Mouse (Mus musculus) urinary bladder, postnatal 36 days (tissue): Measurements from ENCODE around the gene Psma6.
A peak's percentile ranks its signal among the peaks of the same experiment; 100 is the strongest.
"Not testable (repeated sequence)": the region's sequence is repeated elsewhere in the genome, so short reads cannot be mapped to it uniquely, and the experiment has no call there.

ENCODE experiments used
- DNase-seq, 2 experiments: peaks; one replicate each; pipeline ENCODE4 v3.0.0; 2022; ENCODE audit warnings: low spot score in 2 of 2, mixed read lengths in 1 of 2

Gene Psma6

DNA sequence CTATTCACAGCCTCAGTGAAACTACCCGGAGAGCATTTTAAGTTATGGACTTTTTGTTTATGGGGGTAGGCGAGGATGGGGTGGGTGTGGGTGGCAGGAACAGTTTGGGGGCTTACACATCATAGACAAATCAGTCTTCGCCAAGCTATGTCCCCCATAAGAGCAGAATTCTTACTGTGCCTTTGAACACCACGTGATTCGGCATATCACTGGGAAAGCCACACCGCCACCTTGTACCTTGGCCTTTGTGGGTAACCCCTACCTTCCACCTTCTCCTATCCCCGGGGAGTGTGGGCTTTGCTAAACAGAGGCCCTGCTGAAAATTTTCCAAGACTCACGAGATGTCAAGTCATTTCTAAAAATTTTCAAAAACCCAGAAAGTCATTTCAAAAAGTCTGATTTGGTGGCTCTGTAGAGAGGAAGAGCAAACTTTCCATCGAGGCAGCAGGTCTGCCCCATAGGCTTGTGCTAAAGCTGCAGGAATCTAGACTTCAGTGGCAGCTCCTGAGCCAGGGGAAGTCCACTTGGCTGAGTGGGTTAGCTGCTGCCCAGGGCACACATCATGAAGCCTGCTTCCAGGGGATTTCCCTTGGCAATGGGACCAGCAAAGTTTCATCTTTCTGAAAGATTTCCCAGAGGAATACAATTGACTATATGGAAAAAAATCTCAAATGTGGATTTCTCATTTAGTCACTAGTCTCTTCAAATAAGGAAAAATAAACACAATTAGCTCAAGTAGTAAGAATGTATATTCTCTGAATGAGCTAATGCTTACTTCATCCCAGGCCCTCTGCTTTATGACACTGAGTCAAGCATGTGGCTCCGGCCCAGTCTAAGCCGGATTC, 8.9 kb downstream of the Psma6 start:
- DNase-seq = no peak

DNA sequence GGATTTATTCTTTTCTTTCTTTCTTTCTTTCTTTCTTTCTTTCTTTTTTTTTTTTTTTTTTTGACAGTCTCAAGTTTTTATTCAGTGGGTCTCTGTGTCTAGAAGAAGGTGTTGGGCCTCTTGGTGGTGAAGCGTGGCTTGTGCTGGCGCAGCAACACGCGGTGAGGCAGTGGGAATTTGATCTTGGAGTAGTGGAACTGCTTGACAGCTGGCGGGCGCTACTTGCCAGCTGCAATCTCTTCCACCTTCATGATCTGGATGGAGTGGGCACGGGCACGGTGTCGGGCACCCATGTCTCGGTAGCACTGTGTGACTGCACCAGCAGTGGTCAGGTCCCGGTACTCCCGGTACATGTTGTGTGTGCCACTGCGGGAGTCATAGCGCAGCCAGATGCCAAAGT, 11.6 kb downstream of the Psma6 start:
- DNase-seq = not testable (repeated sequence)

DNA sequence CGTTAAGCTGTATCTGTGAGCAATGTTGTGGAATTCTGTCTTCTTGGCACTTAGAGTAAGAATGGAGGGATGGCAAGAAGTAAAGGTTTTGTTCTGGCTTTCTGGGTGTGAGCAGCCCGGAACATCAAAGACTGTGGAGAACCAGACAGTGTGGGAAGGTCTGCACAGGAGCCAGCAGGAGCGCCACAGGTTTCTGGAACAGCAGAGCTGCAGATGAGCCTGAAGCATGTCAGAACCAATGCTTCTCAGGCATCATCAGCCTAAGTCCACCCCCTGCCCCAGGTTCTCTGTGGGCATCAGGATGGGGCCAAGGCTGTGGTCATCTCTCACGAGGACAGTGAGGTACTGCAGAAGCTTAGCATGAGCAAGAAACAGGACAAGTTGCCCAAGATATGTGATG, 12.5 kb downstream of the Psma6 start:
- no peak for DNase-seq

DNA sequence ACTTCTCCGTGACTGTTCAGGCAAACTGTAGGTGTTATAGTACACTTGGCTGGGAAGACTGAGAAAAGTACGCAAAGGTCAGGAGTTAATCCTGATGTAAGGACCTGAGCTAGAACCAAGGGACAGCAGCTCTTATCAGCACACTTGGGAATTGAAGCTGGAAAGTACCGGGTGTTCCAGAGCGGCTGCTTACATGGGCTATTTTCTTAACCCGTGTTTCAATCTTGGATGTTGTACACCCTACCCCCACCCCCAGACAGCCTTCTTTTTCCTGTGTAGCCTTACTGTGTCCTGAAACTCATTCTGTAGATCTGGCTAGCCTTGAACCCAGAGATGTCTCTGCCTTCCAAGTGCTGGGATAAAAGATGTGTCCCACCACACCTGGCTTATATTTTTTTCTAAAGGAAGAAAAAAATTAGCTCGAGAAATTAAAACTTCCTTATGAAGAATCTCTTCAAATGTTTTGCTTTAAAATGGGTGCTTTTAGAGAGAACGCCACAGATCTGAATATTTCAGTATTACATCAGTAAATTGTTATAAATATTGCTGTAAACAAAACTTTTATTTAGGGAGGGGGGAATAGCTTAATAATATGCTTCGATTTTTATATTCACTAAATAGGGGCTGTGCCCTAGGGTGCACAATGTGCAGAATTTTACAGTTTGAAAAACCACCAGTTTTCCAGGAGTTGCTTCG, 13.7 kb downstream of the Psma6 start:
- DNase-seq = no peak

DNA sequence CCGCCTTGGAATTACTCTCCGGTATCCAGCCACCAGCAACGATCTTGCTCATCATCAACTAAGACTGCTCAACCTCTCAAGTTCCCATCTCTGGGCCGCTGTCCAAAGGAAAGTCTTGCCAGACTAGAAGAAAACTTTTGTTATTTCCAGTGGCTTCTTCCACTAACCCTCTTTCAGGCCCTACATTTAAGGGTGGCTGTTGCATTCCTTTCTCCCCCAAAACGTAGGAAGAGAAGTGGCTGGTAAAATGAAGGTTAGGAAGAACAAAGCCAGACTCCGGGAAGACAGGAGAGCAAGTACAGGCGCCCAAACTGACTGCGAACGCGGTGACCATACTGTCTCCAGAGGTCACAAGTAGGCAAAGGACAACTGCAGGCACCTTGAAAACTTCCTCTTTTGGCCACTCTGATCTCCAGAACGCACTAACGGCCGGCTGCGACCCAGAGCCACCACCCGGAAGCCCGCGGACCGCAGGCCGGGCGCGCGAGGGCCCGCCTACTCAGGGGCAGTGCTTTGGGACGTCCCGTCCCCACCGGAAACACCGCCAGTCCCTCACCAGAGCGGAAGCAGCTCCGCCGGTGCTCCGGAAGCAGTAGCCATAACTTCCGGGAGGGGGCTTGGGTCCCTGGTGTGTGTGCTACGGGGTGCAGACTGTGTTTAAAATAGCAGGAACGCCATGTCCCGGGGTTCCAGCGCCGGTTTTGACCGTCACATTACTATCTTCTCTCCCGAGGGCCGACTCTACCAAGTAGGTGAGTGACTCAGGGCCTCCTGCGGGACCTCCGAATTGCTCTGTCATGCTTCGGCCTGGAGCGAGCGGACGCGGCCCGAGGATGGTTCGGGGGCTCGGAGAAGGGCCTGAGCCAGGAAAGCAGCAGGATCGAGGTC, 14.5 kb downstream of the Psma6 start:
- DNase-seq = peak; percentile 84 to 90

DNA sequence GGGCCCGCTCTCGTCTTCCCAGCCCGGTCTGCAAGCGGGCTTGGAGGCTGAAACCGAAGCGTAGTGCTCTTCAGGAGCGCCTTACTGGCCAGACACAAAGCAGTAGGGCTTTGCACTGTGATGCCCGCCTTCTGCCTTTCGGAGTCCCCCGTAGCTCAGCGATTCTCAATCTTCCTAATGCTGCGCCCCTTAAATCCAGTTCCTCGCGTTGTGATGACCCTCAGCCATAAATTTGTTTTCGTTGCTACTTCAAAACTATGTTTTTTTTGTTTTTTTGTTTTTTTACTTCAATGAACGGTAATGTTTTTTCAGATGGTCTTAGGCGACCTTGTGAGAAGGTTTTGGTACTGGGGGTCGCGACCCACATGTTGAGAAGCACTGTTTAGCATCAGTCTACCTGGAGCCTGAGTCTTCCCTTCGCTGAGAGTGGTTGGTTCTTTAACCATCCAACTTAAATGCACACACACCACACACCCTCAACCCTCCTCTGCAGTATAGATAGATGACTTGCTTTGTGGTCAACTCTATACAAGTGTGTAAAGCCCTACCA, 15.2 kb downstream of the Psma6 start:
- no peak for DNase-seq

DNA sequence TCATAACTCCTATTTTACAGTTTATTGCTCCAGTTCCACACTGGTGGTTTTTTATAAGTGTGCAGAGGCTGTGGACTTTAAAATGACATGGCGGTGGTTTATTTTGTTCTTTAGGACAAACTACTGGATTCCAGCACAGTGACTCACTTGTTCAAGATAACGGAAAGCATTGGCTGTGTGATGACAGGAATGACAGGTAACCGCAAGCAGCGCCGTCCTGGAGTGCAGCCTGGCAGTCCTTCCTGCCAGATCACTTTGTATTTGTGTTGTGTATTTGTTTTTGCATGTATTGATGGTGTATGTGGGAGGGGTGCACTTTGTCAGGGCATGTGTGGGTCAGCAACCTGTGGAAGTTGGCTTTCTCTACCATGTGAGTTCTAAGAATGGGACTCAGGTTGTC, 23.9 kb downstream of the Psma6 start:
- DNase-seq = peak in 1 of 2 experiments; percentile 30

DNA sequence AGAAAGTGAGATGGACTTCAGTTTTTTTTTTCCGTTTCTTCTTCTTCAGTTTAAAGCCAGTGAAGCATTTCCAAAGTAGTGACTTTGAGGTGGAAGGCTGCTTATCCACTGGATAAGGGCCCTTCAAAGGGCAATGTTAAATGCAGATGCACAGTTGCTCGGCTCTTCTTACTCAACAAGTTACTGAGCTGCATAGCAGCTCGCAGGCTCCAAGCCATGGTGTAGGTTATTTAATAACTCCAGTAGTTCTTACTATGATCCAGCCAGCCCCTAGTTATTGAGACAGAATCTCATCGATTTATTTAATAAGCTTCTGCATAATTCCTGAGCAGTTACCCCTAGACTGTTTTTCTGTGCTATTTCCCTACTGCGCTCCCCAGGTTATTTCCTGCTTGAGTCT, 31.2 kb downstream of the Psma6 start:
- no peak for DNase-seq

DNA sequence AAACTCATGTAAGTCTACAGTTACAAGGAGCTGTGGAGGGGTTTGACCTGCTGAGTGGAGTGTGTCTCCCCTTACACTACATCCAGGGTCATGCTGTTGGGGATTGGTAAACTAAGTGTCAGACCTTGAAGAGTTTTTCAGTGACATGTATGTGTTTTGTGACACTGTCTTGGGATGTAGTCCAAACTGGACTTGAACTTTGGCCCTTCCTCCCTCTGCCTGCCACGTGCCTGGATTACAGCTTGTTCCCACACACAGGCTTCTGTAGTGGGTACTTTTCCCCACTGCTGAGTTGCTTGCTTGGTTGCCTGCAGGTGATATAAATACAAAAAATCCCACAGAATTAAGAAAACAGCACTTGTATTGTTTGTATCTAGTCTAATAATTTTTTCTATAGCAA, 31.7 kb downstream of the Psma6 start:
- DNase-seq = no peak

DNA sequence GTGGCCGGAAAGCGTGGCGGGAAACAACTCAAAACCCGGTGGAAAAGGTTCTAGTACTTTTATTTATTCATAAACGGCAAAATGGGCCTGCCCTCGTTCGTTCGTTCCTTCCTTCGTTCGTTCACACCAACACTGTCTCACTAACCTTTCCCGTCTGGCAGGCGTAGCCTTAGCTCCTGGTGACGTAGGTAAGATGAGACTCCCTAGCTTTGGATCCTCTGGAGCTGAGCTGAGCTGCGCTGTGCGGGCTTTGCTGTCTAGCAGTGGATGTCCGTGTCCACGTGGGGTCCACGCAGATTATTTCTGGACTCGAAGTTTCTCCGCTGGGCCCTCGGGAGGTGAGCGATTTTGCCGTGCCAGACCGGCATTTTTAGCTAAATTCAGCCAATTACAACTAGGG, 36.2 kb downstream of the Psma6 start:
- no peak for DNase-seq

DNA sequence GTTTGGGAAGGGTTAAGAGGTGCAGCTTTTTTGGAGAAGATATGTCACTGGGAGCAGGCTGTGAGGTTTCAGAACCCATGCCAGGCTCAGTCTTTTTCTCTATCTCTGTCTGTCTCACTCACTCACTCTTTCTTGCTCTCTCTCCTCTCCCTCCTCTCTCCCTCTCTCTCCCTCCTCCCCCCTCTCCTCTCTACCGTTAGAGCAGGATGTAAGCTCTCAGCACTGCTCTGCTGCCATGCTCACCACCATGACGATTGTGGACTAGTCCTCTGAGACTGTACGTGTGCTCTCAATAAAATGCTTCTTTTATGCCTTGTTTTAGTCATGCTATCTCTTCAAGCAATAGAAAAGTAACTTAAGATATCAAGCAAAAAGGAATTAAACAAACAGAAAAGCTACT, 38.0 kb downstream of the Psma6 start:
- DNase-seq = no peak

DNA sequence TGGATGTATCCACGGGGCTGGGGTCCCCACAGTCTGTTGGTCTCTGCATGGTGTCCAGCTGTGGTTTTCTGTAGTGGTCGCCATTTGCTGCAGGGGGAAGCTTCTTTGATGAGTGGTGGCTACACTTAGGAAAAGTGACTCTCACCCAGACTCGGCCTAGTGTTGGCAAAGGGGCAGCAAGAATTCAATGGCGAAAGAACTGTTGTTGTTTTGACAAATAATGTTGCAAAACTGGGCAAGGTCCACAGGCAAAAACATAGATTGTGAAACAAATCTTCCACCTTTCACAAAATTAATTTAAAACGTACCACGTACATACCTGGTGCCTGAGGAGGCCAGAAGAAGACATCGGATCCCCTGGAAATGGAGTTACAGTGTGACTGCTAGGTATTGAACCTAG, 42.3 kb downstream of the Psma6 start:
- no peak for DNase-seq

DNA sequence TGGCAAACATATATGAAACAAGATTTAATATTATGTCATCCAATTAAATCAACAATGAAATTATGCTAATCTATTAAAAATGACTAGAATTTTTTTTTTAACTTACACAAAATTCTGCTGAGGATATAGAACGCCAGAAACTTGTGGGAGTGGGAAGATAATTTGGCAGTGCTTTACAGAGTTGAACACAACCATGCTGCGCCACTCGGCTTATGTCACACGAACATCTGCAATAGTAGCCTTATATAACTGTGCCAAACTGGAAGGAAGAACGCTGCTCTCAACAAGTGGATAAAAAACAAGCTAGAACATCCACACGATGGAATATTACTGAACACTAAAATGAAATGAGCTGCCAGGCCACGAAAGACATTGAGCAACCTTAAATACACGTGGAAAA, 45.2 kb downstream of the Psma6 start:
- DNase-seq = no peak

DNA sequence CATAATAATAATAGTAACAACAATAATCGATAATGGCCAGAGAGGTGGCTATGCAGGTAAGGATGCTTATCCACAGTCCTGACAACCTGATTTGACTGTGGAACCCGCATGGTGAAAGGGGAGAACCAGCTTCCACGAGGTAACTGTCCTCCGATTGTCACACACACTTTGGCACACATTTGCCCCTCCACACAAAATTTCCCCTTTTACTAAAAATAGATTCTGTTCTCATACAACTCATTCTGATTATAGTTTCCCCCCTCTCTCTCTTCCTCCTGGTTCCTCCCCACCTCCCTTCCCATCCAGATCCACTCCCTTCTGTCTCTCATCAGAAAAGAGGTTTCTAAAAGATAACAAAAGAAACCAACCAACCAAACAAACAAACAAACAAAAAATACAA, 45.9 kb downstream of the Psma6 start:
- DNase-seq = no peak

DNA sequence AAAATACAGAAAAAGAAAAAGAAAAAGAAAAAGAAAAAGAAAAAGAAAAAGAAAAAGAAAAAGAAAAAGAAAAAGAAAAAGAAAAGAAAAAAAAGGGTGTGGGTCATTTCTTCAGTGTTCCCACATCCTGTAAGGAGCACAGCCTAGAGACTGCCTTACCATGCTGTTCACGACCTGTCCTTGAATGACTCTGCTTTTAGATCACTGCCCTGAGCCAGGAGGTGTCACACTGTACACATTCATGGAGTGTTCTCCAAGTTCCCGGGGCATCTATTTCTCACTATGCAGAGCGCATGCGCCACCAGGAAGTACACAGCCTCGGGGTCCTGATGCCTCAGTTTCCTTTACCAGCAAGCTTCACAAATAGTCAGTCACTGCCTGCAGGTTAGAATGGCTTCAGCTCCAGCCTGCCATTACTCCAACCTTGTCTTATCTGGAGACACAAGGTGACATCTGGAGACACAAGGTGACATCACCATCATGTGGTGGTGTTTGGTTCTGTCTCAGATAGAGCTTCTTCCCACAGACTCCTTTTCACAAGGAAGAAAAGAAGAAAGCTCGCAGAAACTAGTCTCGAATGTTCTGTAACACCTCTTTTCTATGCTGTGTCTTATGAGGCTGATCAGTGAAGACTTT, 48.4 kb downstream of the Psma6 start:
- no peak for DNase-seq

DNA sequence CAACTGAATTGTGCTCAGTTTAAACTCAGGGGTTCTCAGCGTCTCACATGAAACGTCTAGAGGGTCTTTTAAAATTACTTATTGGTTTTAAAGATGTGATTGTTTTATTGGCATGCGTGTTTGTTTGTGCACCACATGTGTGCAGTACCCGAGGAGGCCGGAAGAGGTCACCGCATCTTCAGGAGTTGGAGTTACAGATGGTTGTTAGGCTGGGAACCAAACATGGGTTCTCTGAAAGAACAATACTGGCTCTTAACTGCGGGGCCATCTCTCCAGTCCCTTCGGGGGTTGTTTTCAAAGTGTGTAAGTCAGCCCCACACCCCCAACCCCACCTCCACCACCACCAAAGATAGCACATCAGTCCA, 48.9 kb downstream of the Psma6 start:
- DNase-seq = no peak

DNA sequence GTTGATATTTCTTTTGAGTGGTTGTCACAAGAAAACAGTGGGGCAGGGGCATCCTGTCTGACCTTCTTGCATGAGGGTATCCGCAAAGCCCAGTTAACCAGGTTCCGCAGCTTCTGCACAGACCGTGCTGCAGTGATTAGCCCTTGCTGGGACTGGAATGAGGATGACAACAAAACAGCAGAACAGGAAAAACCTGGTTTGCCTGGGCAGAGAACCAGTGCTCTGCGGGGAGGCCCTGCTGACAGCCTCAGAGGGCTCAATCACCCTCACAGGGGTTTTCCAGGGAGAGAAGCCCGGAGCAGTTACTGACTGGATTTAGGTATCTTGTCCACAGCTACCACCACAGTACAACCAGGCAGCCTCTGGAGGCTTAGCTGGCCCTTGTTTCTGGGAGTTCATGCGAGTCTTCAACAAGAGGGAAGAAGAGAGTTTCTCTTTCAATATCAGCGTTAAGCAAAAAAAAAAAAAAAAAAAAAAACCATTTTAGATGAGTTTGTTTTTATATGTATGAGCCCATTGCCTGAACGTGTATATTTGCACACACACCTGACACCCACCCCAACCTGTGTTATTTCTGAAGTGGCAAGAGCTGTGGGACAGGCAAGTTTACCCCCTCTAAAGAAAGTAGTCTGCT, 49.9 kb downstream of the Psma6 start:
- DNase-seq = peak; percentile 60 to 65

DNA sequence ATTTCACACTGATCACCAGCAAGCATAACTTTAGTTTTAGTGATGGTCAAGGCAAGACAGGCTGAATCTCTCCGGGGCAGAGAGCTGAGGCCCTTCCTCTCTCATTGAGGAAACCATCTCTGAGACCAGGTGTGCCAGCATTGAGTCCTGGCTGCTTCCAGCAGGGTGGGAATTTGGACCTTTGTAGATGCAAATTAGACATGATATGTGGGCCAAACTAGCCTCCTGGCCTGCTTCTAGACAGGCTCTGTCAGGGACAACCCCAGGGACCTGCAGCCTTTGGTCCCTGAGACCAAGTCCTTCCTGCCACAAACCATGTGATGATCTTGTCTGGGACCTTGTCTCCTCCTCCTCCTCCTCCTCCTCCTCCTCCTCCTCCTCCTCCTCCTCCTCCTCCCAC, 51.1 kb downstream of the Psma6 start:
- DNase-seq = no peak

DNA sequence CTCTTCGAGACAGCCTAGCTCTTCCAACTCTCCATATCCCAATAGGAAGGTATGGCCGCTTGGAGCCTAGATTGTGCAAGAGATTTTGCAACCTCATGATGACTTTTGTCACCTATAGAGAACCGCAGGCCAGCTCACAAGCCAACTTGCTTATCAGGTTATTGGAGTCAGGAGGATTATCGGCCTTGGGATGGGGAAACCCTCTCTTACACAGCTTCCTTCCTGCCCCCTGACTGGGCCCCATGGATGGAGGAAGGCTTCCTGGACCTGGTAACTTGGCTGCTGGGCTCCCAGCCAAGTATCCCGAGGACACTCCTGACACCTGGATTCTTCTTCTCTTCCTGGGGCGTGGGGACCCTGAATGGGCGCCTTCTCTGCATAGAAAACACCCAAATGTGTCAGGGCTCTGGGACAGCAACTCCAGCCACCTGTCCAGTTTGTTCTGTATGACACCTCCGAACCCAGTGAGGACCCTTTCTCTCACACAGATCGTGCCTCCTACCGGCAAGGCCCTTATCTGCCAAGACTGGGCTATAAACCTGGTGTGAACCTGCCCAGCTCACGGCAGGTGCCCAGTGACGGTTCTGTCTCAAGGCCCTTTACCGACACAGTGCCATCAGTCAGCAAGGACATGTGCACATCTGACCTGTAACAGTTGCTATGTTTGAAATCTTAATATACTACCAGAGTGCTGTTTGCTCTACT, 53.3 kb downstream of the Psma6 start:
- no peak for DNase-seq

DNA sequence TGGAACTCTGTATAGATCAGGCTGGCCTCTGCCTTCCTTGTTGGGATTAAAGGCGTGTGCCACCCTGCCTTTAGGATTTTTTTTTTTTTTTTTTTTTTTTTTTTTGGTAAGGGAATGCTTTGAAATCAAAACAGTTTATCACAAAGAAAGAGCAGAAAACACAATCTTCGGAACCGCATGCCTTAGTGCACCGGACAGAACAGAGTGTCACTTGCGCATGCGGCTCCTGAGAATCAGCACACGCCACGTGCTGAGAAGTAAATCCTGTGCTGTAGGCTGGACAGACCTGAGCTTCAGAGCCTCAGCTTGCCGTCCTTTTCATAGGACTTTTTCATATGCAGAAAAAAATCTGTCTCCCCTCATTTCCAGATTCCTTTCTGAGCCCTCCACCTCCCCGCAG, 54.0 kb downstream of the Psma6 start:
- DNase-seq = no peak
